Mouse (Mus musculus) MEL (cell line): Measurements from ENCODE around the gene Slc4a4. TPM values are rescaled to one million over a fixed set of nuclear protein-coding genes. Genes with fewer than 3 reads are reported as not detected.

ENCODE experiments used
- DNase-seq: peaks from one replicate; pipeline ENCODE4 v3.0.0; 2011; ENCODE audit warnings: low read depth, low spot score
- H3K27ac ChIP-seq: 2 replicates; pipeline ENCODE4 v1.5.1; 2012; ENCODE audit warnings: low read depth, mild to moderate bottlenecking, control low read depth, low read length, moderate library complexity; ENCODE audit not compliant: control insufficient read depth
- H3K27me3 ChIP-seq, 2 experiments: fragments of 150-350 bp in 1 of 2; sonication (generic) in 1 of 2; 2 replicates each; pipeline ENCODE4 v1.6.1; 2012; ENCODE audit warnings: low read length in 2 of 2, mild to moderate bottlenecking in 2 of 2, improper control_type of control experiment in 1 of 2, moderate library complexity in 1 of 2; ENCODE audit not compliant: insufficient read depth in 2 of 2, control insufficient read depth in 1 of 2
- H3K36me3 ChIP-seq, 2 experiments: 2 replicates each; pipeline ENCODE4 v1.6.1; 2012 to 2014; ENCODE audit warnings: low read length in 2 of 2, improper control_type of control experiment in 1 of 2, inconsistent platforms in 1 of 2, mild to moderate bottlenecking in 1 of 2; ENCODE audit not compliant: insufficient read depth in 2 of 2, control insufficient read depth in 1 of 2
- H3K4me1 ChIP-seq, 2 experiments: fragments of 150-350 bp in 1 of 2; sonication (generic) in 1 of 2; 2 replicates each; pipeline ENCODE4 v1.6.1; 2012; ENCODE audit warnings: low read length in 2 of 2, improper control_type of control experiment in 1 of 2, mild to moderate bottlenecking in 1 of 2; ENCODE audit not compliant: insufficient read depth in 2 of 2, control insufficient read depth in 1 of 2
- H3K4me3 ChIP-seq, 2 experiments: fragments of 150-350 bp in 1 of 2; sonication (generic) in 1 of 2; 2 replicates each; pipeline ENCODE4 v1.5.1; 2012; ENCODE audit warnings: low read depth in 2 of 2, low read length in 2 of 2, mild to moderate bottlenecking in 2 of 2, moderate library complexity in 2 of 2, control low read depth in 1 of 2, improper control_type of control experiment in 1 of 2; ENCODE audit not compliant: control insufficient read depth in 1 of 2, insufficient read depth in 1 of 2
- H3K79me2 ChIP-seq: 2 replicates; pipeline ENCODE4 v1.6.1; 2012; ENCODE audit warnings: mild to moderate bottlenecking, low read length, moderate library complexity; ENCODE audit not compliant: control insufficient read depth, poor library complexity, insufficient read depth
- H3K9ac ChIP-seq: 2 replicates; pipeline ENCODE4 v1.6.1; 2012; ENCODE audit warnings: low read depth, mild to moderate bottlenecking, control low read depth, low read length, moderate library complexity; ENCODE audit not compliant: control insufficient read depth, poor library complexity, severe bottlenecking
- H3K9me3 ChIP-seq: fragments of 150-350 bp; sonication (generic); replicated peaks from 2 replicates; pipeline ENCODE4 v1.6.1; 2012; ENCODE audit warnings: mild to moderate bottlenecking, low read length, improper control_type of control experiment, moderate library complexity; ENCODE audit not compliant: insufficient read depth
- CHD1 ChIP-seq: IDR thresholded peaks from 2 replicates; pipeline ENCODE4 v1.6.1; 2012; ENCODE audit warnings: low read depth, mild to moderate bottlenecking, inconsistent platforms, low read length, improper control_type of control experiment
- CTCF ChIP-seq, 3 experiments: IDR thresholded peaks in 2 of 3; conservative IDR thresholded peaks in 1 of 3; 2 replicates each; pipeline ENCODE4 v1.5.1; 2011 to 2012; ENCODE audit warnings: low read length in 3 of 3, low read depth in 2 of 3, mild to moderate bottlenecking in 2 of 3, improper control_type of control experiment in 1 of 3, inconsistent platforms in 1 of 3, mixed read lengths in 1 of 3, moderate library complexity in 1 of 3; ENCODE audit not compliant: control insufficient read depth in 1 of 3, insufficient read depth in 1 of 3, poor library complexity in 1 of 3, severe bottlenecking in 1 of 3
- GATA1 ChIP-seq: IDR thresholded peaks from 2 replicates; pipeline ENCODE4 v1.6.1; 2011; ENCODE audit warnings: low read depth, low read length, improper control_type of control experiment
- JUND ChIP-seq: IDR thresholded peaks from 2 replicates; pipeline ENCODE4 v1.6.1; 2011; ENCODE audit warnings: low read depth, mild to moderate bottlenecking, improper control_type of control experiment, low read length
- KAT2A ChIP-seq: conservative IDR thresholded peaks from 2 replicates; pipeline ENCODE4 v1.6.1; 2012; ENCODE audit warnings: low read depth, low read length, improper control_type of control experiment, inconsistent platforms
- MAX ChIP-seq: IDR thresholded peaks from 2 replicates; pipeline ENCODE4 v1.6.1; 2011; ENCODE audit warnings: low read length, improper control_type of control experiment
- MEF2A ChIP-seq: IDR thresholded peaks from 2 replicates; pipeline ENCODE4 v1.6.1; 2014; ENCODE audit warnings: low read depth, mild to moderate bottlenecking, inconsistent platforms, low read length, improper control_type of control experiment; ENCODE audit not compliant: poor library complexity, insufficient replicate concordance, severe bottlenecking; ENCODE audit errors: extremely low read depth
- MXI1 ChIP-seq: IDR thresholded peaks from 2 replicates; pipeline ENCODE4 v1.6.1; 2011; ENCODE audit warnings: mild to moderate bottlenecking, low read depth, low read length, improper control_type of control experiment
- MYB ChIP-seq: IDR thresholded peaks from 2 replicates; pipeline ENCODE4 v1.6.1; 2011; ENCODE audit warnings: mild to moderate bottlenecking, low read depth, low read length, improper control_type of control experiment
- MYC ChIP-seq: IDR thresholded peaks from 2 replicates; pipeline ENCODE4 v1.6.1; 2011; ENCODE audit warnings: low read depth, mild to moderate bottlenecking, low read length, improper control_type of control experiment, moderate library complexity
- NELFE ChIP-seq: IDR thresholded peaks from 2 replicates; pipeline ENCODE4 v1.6.1; 2011; ENCODE audit warnings: low read depth, low read length, improper control_type of control experiment
- NRF1 ChIP-seq: IDR thresholded peaks from 2 replicates; pipeline ENCODE4 v1.6.1; 2014; ENCODE audit warnings: low read depth, mild to moderate bottlenecking, inconsistent platforms, low read length, improper control_type of control experiment, moderate library complexity; ENCODE audit not compliant: poor library complexity, insufficient read depth, severe bottlenecking
- POLR2A ChIP-seq, 2 experiments: IDR thresholded peaks; 2 replicates each; pipeline ENCODE4 v1.6.1; 2011 to 2012; ENCODE audit warnings: low read length in 2 of 2, mild to moderate bottlenecking in 2 of 2, control low read depth in 1 of 2, improper control_type of control experiment in 1 of 2, low read depth in 1 of 2, moderate library complexity in 1 of 2; ENCODE audit not compliant: control insufficient read depth in 1 of 2, insufficient read depth in 1 of 2, poor library complexity in 1 of 2
- POLR2AphosphoS2 ChIP-seq: IDR thresholded peaks from 2 replicates; pipeline ENCODE4 v1.6.1; 2011; ENCODE audit warnings: low read length, improper control_type of control experiment
- SIN3A ChIP-seq: IDR thresholded peaks from 2 replicates; pipeline ENCODE4 v1.6.1; 2012; ENCODE audit warnings: low read length, improper control_type of control experiment, inconsistent platforms
- SMC3 ChIP-seq: IDR thresholded peaks from 2 replicates; pipeline ENCODE4 v1.6.1; 2011; ENCODE audit warnings: low read depth, low read length, improper control_type of control experiment
- TAL1 ChIP-seq: IDR thresholded peaks from 2 replicates; pipeline ENCODE4 v1.6.1; 2012; ENCODE audit warnings: mild to moderate bottlenecking, inconsistent platforms, low read length, moderate library complexity, mixed read lengths
- TBP ChIP-seq: IDR thresholded peaks from 2 replicates; pipeline ENCODE4 v1.8.0; 2011; ENCODE audit warnings: low read depth, low read length, improper control_type of control experiment
- UBTF ChIP-seq: IDR thresholded peaks from 2 replicates; pipeline ENCODE4 v1.6.1; 2012; ENCODE audit warnings: low read depth, mild to moderate bottlenecking, inconsistent platforms, low read length, improper control_type of control experiment, moderate library complexity, borderline replicate concordance; ENCODE audit not compliant: insufficient read depth
- ZKSCAN1 ChIP-seq: IDR thresholded peaks from 2 replicates; pipeline ENCODE4 v1.6.1; 2012; ENCODE audit warnings: low read depth, mild to moderate bottlenecking, inconsistent platforms, low read length, improper control_type of control experiment, moderate library complexity
- ZMIZ1 ChIP-seq: IDR thresholded peaks from 2 replicates; pipeline ENCODE4 v1.6.1; 2012; ENCODE audit warnings: low read depth, mild to moderate bottlenecking, inconsistent platforms, low read length, improper control_type of control experiment, moderate library complexity
- polyA plus RNA-seq, 2 experiments: library from polyadenylated mRNA; stranded (reverse) in 1 of 2; unstranded in 1 of 2; fragments of >175 nt in 1 of 2; fragments of >200 nt in 1 of 2; gene quantifications; 2 replicates each; pipeline versions ENCODE4 v1.2.1 to v1.2.4; 2012; ENCODE audit warnings: low replicate concordance in 2 of 2, low read depth in 1 of 2; ENCODE audit not compliant: insufficient read length in 2 of 2, insufficient read depth in 1 of 2, missing spikeins in 1 of 2
- total RNA-seq: library from RNA; depleted of rRNA; stranded (reverse); fragments of 300-350 nt; gene quantifications from 2 replicates; pipeline ENCODE4 v1.2.3, GENCODE M21; 2012

The Slc4a4 gene
- total and polyA plus RNA-seq, 3 experiments: not detected

DNA sequence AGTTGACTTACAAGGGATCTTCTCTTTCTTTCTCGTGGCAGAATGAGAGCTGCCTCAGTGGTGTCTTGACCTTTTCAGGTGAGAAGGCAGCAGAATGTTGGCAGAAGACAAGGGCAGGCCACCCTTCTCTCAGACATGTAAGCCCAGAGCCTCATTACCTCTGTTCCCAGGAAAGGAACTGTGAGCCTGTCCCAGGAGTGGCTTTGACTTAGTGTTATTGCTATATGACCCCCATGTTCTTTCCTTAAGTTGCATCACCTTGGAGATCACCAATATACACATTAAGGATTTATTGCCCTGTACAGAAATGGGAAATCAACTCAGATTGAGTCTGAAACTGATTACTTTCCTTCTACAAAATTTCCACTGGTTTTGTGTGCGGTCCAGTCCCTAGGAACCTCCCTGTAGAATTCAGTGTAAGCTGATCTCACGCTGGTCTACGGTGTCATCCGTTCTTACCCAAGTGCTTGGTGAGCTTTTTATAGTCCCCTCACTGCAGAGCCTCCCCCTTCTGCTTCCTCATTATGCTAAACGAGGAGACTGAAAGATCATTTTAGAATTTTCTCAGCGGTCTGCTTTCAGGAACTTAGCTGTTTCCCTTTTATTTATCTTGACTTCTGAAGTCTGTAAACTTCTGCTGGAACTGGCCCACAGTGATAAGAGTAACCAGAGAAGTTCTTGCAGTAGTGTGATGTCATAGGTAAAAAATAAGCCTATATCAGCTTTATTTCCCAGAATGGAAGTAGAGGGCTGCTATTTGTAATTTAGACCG lies 94.8 kb downstream of the Slc4a4 start (continued):
- TF ChIP-seq SMC3: no peak
- peak; percentile 85 for TF ChIP-seq TAL1
- peak; percentile 96 for TF ChIP-seq GATA1

DNA sequence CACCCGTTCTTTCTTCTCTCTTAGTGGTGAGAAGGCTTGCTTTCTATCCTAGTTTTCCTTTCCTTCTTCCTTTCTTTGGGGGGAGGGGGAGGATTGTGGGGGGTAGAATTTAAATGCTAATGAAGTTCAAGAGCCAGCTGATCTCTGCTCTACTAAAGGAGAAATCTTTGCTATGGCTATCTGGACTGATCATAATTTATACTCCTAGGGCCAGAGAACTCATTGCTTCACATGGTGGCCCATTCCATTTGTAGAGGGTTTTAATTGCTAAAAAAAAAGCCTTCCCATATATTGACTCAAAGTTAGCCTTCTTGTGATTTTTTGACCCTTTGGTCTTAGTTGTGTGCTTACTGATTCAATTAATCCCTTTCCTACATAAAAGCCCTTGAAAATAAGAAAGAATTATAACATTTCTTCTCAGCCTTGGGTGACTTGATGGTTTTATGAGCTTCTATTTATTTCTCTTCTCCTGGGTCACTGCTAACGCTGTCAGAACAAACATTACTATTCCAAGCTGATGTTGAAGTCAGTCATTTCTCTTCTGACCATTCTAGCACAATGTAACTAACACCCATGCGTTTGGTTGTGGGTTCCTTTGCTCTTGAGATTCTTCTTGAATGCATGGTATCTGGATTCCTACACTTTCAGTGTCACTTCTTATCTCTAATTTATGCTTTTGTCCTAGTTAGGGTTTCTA lies 95.6 kb downstream of the Slc4a4 start:
- H3K36me3 ChIP-seq: peaks cover 0 to 22% of the 10 kb centered on the region in 2 experiments; a peak in 2 of 4 replicates
- H3K4me3 ChIP-seq: 0 out of 4 replicates have a peak overlapping the region, but pooled peaks of 1 of the 2 experiments have one; percentile 9
- peaks cover 9 to 13% of the 10 kb centered on the region in 2 experiments for H3K4me1 ChIP-seq
- H3K79me2 ChIP-seq: no peaks in the 10 kb centered on the region
- H3K27me3 ChIP-seq: no peaks in the 10 kb centered on the region
- no peak overlapping the region for H3K9ac ChIP-seq
- H3K27ac ChIP-seq: peak overlapping the region; percentile 17; the same call in 1 of the 2 replicates
- TF ChIP-seq NRF1 (no peak), MAX (no peak), NELFE (no peak)
- DNase-seq: peak; percentile 3
- H3K9me3 ChIP-seq: no peaks in the 10 kb centered on the region

DNA sequence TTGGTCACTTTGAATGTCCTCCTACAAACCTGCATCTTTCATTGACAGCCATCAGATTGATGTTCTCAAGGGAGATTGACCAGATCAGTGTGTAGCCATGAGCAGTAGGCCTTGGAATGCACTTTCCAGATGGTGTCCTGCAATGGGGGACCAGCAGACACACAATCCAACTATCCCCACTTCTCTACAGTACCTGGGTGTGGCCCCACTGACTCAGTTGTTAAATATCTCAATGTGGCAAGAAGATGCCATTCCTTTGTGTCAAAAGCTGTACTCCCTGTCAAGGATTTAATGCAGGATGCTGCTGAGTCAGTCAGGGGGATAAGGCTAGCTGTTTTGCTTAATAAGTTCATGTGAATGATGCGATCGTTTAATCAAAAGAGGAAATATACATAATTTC lies 96.6 kb downstream of the Slc4a4 start:
- Histone ChIP-seq H3K4me1 (peaks cover 9 to 13% of the 10 kb centered on the region in 2 experiments), H3K9me3 (no peaks in the 10 kb centered on the region), H3K27me3 (no peaks in the 10 kb centered on the region), H3K79me2 (no peaks in the 10 kb centered on the region), H3K27ac (no peak overlapping the region), H3K4me3 (no peak overlapping the region), H3K36me3 (peaks cover 0 to 22% of the 10 kb centered on the region in 2 experiments; a peak in 2 of 4 replicates), H3K9ac (no peak overlapping the region)
- TF ChIP-seq POLR2A (IDR thresholded peaks at IDR 0.05; ENCODE audit: control insufficient read depth in 1 of 2, insufficient read depth in 1 of 2, low read depth in 1 of 2, low read length in 2 of 2, poor library complexity in 1 of 2) (no peak), MYB (no peak)
- DNase-seq: no peak

DNA sequence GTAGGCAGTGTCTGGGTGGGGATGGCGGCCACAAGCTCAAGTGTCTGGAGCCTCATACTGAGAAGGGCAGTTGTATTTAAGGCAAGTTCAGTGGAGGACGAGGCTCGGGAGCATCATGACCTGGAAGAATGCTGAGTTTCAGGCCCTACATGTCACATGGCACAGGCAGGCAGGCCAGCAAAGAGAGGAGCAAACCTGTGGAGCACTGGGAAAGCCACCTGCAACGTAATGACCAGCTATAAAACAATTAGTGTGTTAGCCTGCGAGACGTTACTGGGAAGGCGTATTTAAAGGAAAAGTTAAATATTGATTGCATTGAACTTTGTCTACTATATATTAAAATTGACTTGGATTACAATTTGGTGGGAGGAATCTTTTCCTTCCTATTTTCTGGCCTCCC lies 97.0 kb downstream of the Slc4a4 start:
- H3K9me3 ChIP-seq: no peaks in the 10 kb centered on the region
- TF ChIP-seq JUND (no peak), MXI1 (no peak), SIN3A (no peak), TAL1 (no peak), NELFE (no peak), MEF2A (no peak), CHD1 (no peak), ZKSCAN1 (no peak), POLR2AphosphoS2 (no peak), MYB (no peak), TBP (no peak), UBTF (no peak), MYC (no peak), MAX (no peak), CTCF (IDR thresholded peaks at IDR 0.05 in 2 of 3, conservative IDR thresholded peaks at IDR 0.05 in 1 of 3; ENCODE audit: control insufficient read depth in 1 of 3, insufficient read depth in 1 of 3, low read depth in 2 of 3, low read length in 3 of 3, poor library complexity in 1 of 3, severe bottlenecking in 1 of 3) (no peak), KAT2A (no peak), GATA1 (no peak), ZMIZ1 (no peak)
- H3K4me3 ChIP-seq: no peak overlapping the region
- no peaks in the 10 kb centered on the region for H3K79me2 ChIP-seq
- H3K27ac ChIP-seq: no peak overlapping the region
- peaks cover 0 to 22% of the 10 kb centered on the region in 2 experiments; a peak in 2 of 4 replicates for H3K36me3 ChIP-seq
- H3K4me1 ChIP-seq: peaks cover 9 to 13% of the 10 kb centered on the region in 2 experiments
- no peak overlapping the region for H3K9ac ChIP-seq
- H3K27me3 ChIP-seq: no peaks in the 10 kb centered on the region
- DNase-seq: no peak
